8 mouse cellular contexts compared by ENCODE assay signal in the genomic region with DNA sequence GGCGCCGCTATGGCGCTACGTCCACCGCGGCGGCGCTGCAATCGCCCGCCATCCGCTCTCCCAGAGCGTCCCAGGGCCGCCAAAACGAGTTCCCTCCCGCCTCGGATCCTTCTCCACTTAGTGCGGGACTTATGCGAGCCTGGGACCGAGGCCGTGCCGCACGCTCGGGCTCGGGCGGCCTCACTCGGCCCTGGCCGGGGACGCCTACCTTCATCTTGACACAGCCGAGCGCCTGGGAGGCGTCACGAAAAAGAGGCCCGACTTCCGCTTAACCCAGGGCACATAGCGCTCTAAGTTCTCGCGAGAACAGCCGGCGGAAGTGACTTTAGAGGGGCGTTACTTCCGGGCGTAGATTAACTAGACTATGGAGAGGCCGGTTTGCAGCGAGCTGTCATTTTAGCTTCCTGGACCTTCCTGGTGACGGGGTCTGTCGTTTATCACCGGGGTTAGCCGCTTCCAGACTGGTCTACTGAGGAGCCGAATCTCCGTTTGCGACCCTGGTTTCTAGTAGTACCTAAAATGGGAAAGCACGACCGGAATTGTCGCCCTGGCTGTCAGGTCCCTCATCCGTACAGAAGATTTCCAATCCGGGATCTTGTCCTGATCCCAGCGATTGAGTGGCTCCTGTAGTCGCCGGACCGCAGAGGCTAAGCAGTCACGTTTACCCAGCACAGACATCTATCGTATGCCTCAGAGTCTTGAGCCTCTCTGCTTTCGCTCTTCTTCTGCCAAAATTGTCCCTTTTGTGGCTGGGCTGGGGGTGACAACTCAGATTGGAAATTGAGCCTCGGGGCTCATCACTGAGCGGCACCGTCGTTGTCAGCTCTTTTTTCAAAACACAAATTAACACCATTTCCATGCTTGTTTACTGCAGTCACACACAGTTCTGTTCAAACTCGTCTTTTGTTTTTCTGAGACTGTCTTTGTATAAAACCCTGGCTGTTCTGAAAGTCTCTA. TPM values are rescaled to one million over a fixed set of nuclear protein-coding genes. Genes with fewer than 3 reads are reported as not detected.
DNase-seq lines count a peak whose midpoint lies in the region; ATAC-seq lines count a peak whose summit lies in the region.

Gene Rps6, minus strand, starts transcription at position 300 of the 957 bp plus-strand sequence.

- H3K9me3 ChIP-seq in heart, embryonic 13.5 days: no peaks in the 10 kb centered on the region
- H3K9me3 ChIP-seq in liver, embryonic 12.5 days (replicated peaks): no peaks in the 10 kb centered on the region
- H3K9me3 ChIP-seq in stomach, embryonic 15.5 days: no peaks in the 10 kb centered on the region

- peaks cover 34% of the 10 kb centered on the region for H3K36me3 ChIP-seq in heart, embryonic 13.5 days
- peaks cover 37% of the 10 kb centered on the region for H3K36me3 ChIP-seq in liver, embryonic 12.5 days
- peaks cover 22% of the 10 kb centered on the region for H3K36me3 ChIP-seq in stomach, embryonic 15.5 days

- H3K4me1 ChIP-seq in heart, embryonic 13.5 days: peaks cover 20% of the 10 kb centered on the region
- peaks cover 24% of the 10 kb centered on the region for H3K4me1 ChIP-seq in liver, embryonic 12.5 days
- H3K4me1 ChIP-seq in stomach, embryonic 15.5 days: peaks cover 3% of the 10 kb centered on the region; the same call in 1 of the 2 replicates

- WGBS in heart, embryonic 13.5 days: under 1% methylated on average over 66 of the region's 68 CpGs
- 2% methylated on average over 67 of the region's 68 CpGs for WGBS in liver, embryonic 12.5 days (ENCODE audit: insufficient replicate concordance)
- WGBS in stomach, embryonic 15.5 days: under 1% methylated on average over 65 of the region's 68 CpGs

- H3K4me2 ChIP-seq in heart, embryonic 13.5 days: peak within 1 kb of the TSS; percentile 91
- peak within 1 kb of the TSS; percentile 85 for H3K4me2 ChIP-seq in liver, embryonic 12.5 days
- H3K4me2 ChIP-seq in stomach, embryonic 15.5 days: peak within 1 kb of the TSS; percentile 81

- no peaks in the 10 kb centered on the region for H3K27me3 ChIP-seq in heart, embryonic 13.5 days (replicated peaks)
- 0 out of 2 replicates have a peak, but pooled peaks cover 7% of the 10 kb centered on the region for H3K27me3 ChIP-seq in liver, embryonic 12.5 days (replicated peaks)
- no peaks in the 10 kb centered on the region for H3K27me3 ChIP-seq in stomach, embryonic 15.5 days (replicated peaks)

- H3K27ac ChIP-seq in heart, embryonic 13.5 days (replicated peaks): peak within 1 kb of the TSS; percentile 95
- peak within 1 kb of the TSS; percentile 93 for H3K27ac ChIP-seq in liver, embryonic 12.5 days
- H3K27ac ChIP-seq in stomach, embryonic 15.5 days: peak within 1 kb of the TSS; percentile 96

- peak; percentile 97 for ATAC-seq in erythroid progenitor cell, adult 5-6 weeks (replicated peaks; ENCODE audit: low FRiP score, poor library complexity, severe bottlenecking)
- peak; percentile 95 for ATAC-seq in heart, embryonic 13.5 days (ENCODE audit: extremely low read depth, insufficient number of reproducible peaks, low FRiP score, low TSS enrichment)
- peak; percentile 95 for ATAC-seq in liver, embryonic 12.5 days
- ATAC-seq in stomach, embryonic 15.5 days (ENCODE audit: insufficient read depth, low FRiP score, low read depth): peak; percentile 97

- DNase-seq in CD4-positive helper T cell, adult 2 months (ENCODE audit: low read depth, low spot score): peak; percentile 97
- DNase-seq in brain, embryonic 18.5 days (ENCODE audit: low read depth, low spot score): peak; percentile 95
- DNase-seq in kidney, postnatal 10 days: peak; percentile 98
- DNase-seq in natural killer cell, adult 2 months (ENCODE audit: low spot score in 2 of 2): peak; percentile 96

- H3K4me3 ChIP-seq in heart, embryonic 13.5 days: peak within 1 kb of the TSS; percentile 82
- peak within 1 kb of the TSS; percentile 97 for H3K4me3 ChIP-seq in liver, embryonic 12.5 days
- H3K4me3 ChIP-seq in stomach, embryonic 15.5 days (replicated peaks): peak within 1 kb of the TSS; percentile 92

- peak within 1 kb of the TSS; percentile 98 for H3K9ac ChIP-seq in heart, embryonic 13.5 days
- H3K9ac ChIP-seq in liver, embryonic 12.5 days: peak within 1 kb of the TSS; percentile 99
- peak within 1 kb of the TSS; percentile 99 for H3K9ac ChIP-seq in stomach, embryonic 15.5 days

RNA-seq across cellular contexts. Expression of gene Rps6, which starts in this region (rescaled TPM):
- 1,192 and 1,255 TPM in 2 replicates for total RNA-seq in erythroid progenitor cell, adult 5-6 weeks (2015; ENCODE audit: low replicate concordance)
- 229 and 382 TPM in 2 replicates for total RNA-seq in erythroid progenitor cell, adult 5-6 weeks (2017; ENCODE audit: low replicate concordance)
- polyA plus RNA-seq in heart, embryonic 13.5 days (2015; fragmentation: Nextera tagmentation; extraction: Ambion mirVana): 468 and 507 TPM in 2 replicates
- 704 and 734 TPM in 2 replicates for polyA plus RNA-seq in liver, embryonic 12.5 days (2016; fragmentation: Nextera tagmentation; extraction: Ambion mirVana)
- 580 and 764 TPM in 2 replicates for polyA plus RNA-seq in stomach, embryonic 15.5 days (2015; fragmentation: Nextera tagmentation; extraction: Ambion mirVana)

Comparison
In these comparisons a context has a peak if more than half of its experiments do, and no peak if none do; other contexts are left out.
1. Peak in every context shown above with its lines: DNase-seq, ATAC-seq, H3K4me3 ChIP-seq and H3K27ac ChIP-seq.